Mouse (Mus musculus): ENCODE results near the gene Tldc1. TPM values are rescaled to one million over a fixed set of nuclear protein-coding genes. Genes with fewer than 3 reads are reported as not detected.

Gene Tldc1
- polyA plus RNA-seq, 1 experiment from 2014 or later, result 7.7 TPM

- H3K4me1 ChIP-seq (replicated peaks; ENCODE audit: control insufficient read depth, insufficient read depth, low read length), result peaks cover 17% of the 10 kb centered on the region; the same call in 1 of the 2 replicates
- WGBS, result 52% methylated on average over 3 of the region's 3 CpGs
- H3K9ac ChIP-seq (ENCODE audit: low read depth, low read length), result no peak overlapping the region
- H3K4me3 ChIP-seq (ENCODE audit: low read depth, low read length), result no peak overlapping the region
- H3K36me3 ChIP-seq (ENCODE audit: control insufficient read depth, insufficient read depth), result no peaks in the 10 kb centered on the region
- no peak overlapping the region for H3K4me2 ChIP-seq (replicated peaks; ENCODE audit: low read depth)
- no peaks in the 10 kb centered on the region for H3K27me3 ChIP-seq (replicated peaks; ENCODE audit: control insufficient read depth, insufficient read depth, low read length)
- H3K27ac ChIP-seq (ENCODE audit: low read depth, low read length), result no peak overlapping the region
- ATAC-seq, result no peak
- no peaks in the 10 kb centered on the region for H3K9me3 ChIP-seq (ENCODE audit: control insufficient read depth)
- TF ChIP-seq CTCF (IDR thresholded peaks at IDR 0.05; ENCODE audit: low read depth), result no peak
Measured at GRCm38 (mm10) chr8:119795651-119796050, 17.4 kb upstream of the Tldc1 start.

- Histone ChIP-seq H3K27ac (ENCODE audit: low read depth, low read length) (no peak overlapping the region), H3K27me3 (replicated peaks; ENCODE audit: control insufficient read depth, insufficient read depth, low read length) (no peaks in the 10 kb centered on the region), H3K4me2 (replicated peaks; ENCODE audit: low read depth) (no peak overlapping the region), H3K4me1 (replicated peaks; ENCODE audit: control insufficient read depth, insufficient read depth, low read length) (peaks cover 17% of the 10 kb centered on the region; the same call in 1 of the 2 replicates), H3K9ac (ENCODE audit: low read depth, low read length) (no peak overlapping the region), H3K4me3 (ENCODE audit: low read depth, low read length) (no peak overlapping the region), H3K36me3 (ENCODE audit: control insufficient read depth, insufficient read depth) (no peaks in the 10 kb centered on the region), H3K9me3 (ENCODE audit: control insufficient read depth) (no peaks in the 10 kb centered on the region)
- TF ChIP-seq CTCF (IDR thresholded peaks at IDR 0.05; ENCODE audit: low read depth), result no peak
- WGBS, result 65% methylated on average over 7 of the region's 7 CpGs
- ATAC-seq, result no peak
Measured at GRCm38 (mm10) chr8:119794689-119795088, 16.5 kb upstream of the Tldc1 start.

GRCm38 (mm10) chr8:119791804-119792704 lies 13.8 kb upstream of the Tldc1 start:
- no peaks in the 10 kb centered on the region for H3K27me3 ChIP-seq (replicated peaks; ENCODE audit: control insufficient read depth, insufficient read depth, low read length)
- H3K9me3 ChIP-seq (ENCODE audit: control insufficient read depth), result no peaks in the 10 kb centered on the region
- H3K27ac ChIP-seq (ENCODE audit: low read depth, low read length), result peak overlapping the region; percentile 21; the same call in 1 of the 2 replicates
- no peak overlapping the region for H3K4me3 ChIP-seq (ENCODE audit: low read depth, low read length)
- no peak for TF ChIP-seq CTCF (IDR thresholded peaks at IDR 0.05; ENCODE audit: low read depth)
- no peak overlapping the region for H3K9ac ChIP-seq (ENCODE audit: low read depth, low read length)
- H3K36me3 ChIP-seq (ENCODE audit: control insufficient read depth, insufficient read depth), result no peaks in the 10 kb centered on the region
- WGBS, result 30% methylated on average over 16 of the region's 16 CpGs
- H3K4me1 ChIP-seq (replicated peaks; ENCODE audit: control insufficient read depth, insufficient read depth, low read length), result peaks cover 13% of the 10 kb centered on the region; the same call in 1 of the 2 replicates
- peak; percentile 55 for ATAC-seq
- no peak overlapping the region for H3K4me2 ChIP-seq (replicated peaks; ENCODE audit: low read depth)

GRCm38 (mm10) chr8:119789581-119789980 lies 11.4 kb upstream of the Tldc1 start:
- no peak for ATAC-seq
- Histone ChIP-seq H3K4me2 (replicated peaks; ENCODE audit: low read depth) (no peak overlapping the region), H3K4me3 (ENCODE audit: low read depth, low read length) (no peak overlapping the region), H3K9ac (ENCODE audit: low read depth, low read length) (no peak overlapping the region), H3K27me3 (replicated peaks; ENCODE audit: control insufficient read depth, insufficient read depth, low read length) (no peaks in the 10 kb centered on the region), H3K9me3 (ENCODE audit: control insufficient read depth) (no peaks in the 10 kb centered on the region), H3K27ac (ENCODE audit: low read depth, low read length) (no peak overlapping the region), H3K36me3 (ENCODE audit: control insufficient read depth, insufficient read depth) (no peaks in the 10 kb centered on the region), H3K4me1 (replicated peaks; ENCODE audit: control insufficient read depth, insufficient read depth, low read length) (peaks cover 13% of the 10 kb centered on the region; the same call in 1 of the 2 replicates)
- no peak for TF ChIP-seq CTCF (IDR thresholded peaks at IDR 0.05; ENCODE audit: low read depth)
- 88% methylated on average over 7 of the region's 7 CpGs for WGBS

GRCm38 (mm10) chr8:119788607-119789381 lies 10.6 kb upstream of the Tldc1 start:
- Histone ChIP-seq H3K9ac (ENCODE audit: low read depth, low read length) (no peak overlapping the region), H3K4me3 (ENCODE audit: low read depth, low read length) (no peak overlapping the region), H3K27ac (ENCODE audit: low read depth, low read length) (no peak overlapping the region), H3K9me3 (ENCODE audit: control insufficient read depth) (no peaks in the 10 kb centered on the region), H3K27me3 (replicated peaks; ENCODE audit: control insufficient read depth, insufficient read depth, low read length) (no peaks in the 10 kb centered on the region), H3K36me3 (ENCODE audit: control insufficient read depth, insufficient read depth) (no peaks in the 10 kb centered on the region), H3K4me1 (replicated peaks; ENCODE audit: control insufficient read depth, insufficient read depth, low read length) (peaks cover 13% of the 10 kb centered on the region; the same call in 1 of the 2 replicates), H3K4me2 (replicated peaks; ENCODE audit: low read depth) (no peak overlapping the region)
- no peak for ATAC-seq
- WGBS, result 84% methylated on average over 9 of the region's 9 CpGs
- no peak for TF ChIP-seq CTCF (IDR thresholded peaks at IDR 0.05; ENCODE audit: low read depth)

GRCm38 (mm10) chr8:119787341-119787740 lies 9.1 kb upstream of the Tldc1 start:
- TF ChIP-seq CTCF (IDR thresholded peaks at IDR 0.05; ENCODE audit: low read depth), result no peak
- no peak overlapping the region for H3K4me3 ChIP-seq (ENCODE audit: low read depth, low read length)
- H3K9me3 ChIP-seq (ENCODE audit: control insufficient read depth), result no peaks in the 10 kb centered on the region
- peaks cover 10% of the 10 kb centered on the region; the same call in 1 of the 2 replicates for H3K4me1 ChIP-seq (replicated peaks; ENCODE audit: control insufficient read depth, insufficient read depth, low read length)
- no peak overlapping the region for H3K27ac ChIP-seq (ENCODE audit: low read depth, low read length)
- WGBS, result 28% methylated on average over 4 of the region's 4 CpGs
- ATAC-seq, result no peak
- H3K4me2 ChIP-seq (replicated peaks; ENCODE audit: low read depth), result no peak overlapping the region
- no peak overlapping the region for H3K9ac ChIP-seq (ENCODE audit: low read depth, low read length)
- H3K27me3 ChIP-seq (replicated peaks; ENCODE audit: control insufficient read depth, insufficient read depth, low read length), result no peaks in the 10 kb centered on the region
- no peaks in the 10 kb centered on the region for H3K36me3 ChIP-seq (ENCODE audit: control insufficient read depth, insufficient read depth)

Data from intestine, postnatal 0 days (tissue).